Mouse (Mus musculus): ENCODE measurements around the gene Fbxo21. TPM values are rescaled to one million over a fixed set of nuclear protein-coding genes. Genes with fewer than 3 reads are reported as not detected.

Fbxo21 gene
- polyA plus RNA-seq, 1 experiment from 2014 or later, result 80.2 TPM

DNA sequence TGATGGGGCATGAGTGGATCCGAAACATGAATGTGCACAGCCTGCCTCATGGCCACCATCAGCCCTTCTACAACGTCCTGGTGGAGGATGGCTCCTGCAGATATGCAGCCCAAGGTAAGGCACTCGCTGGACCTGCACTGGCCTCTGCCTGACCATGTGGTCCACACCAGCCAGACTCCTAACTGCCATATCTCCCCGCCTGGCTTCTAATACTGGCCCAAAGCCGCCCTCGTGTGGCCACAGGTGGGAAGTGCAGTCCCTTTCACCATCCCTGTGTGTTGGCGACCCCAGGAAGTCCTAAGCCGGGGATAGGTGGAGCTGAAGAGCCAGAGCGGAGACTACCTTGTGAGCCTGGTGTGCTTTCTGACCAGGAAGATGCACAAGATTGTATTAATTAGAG, 25.5 kb downstream of the Fbxo21 start:
- no peak overlapping the region for H3K9ac ChIP-seq (ENCODE audit: low read depth, low read length)
- ATAC-seq (ENCODE audit: low FRiP score) (peak; percentile 37), DNase-seq (ENCODE audit: low spot score) (peak; percentile 89)
- no peaks in the 10 kb centered on the region for H3K4me1 ChIP-seq (replicated peaks; ENCODE audit: control insufficient read depth, insufficient read depth, low read length)
- H3K36me3 ChIP-seq (ENCODE audit: control insufficient read depth, insufficient read depth, low read length), result peaks cover 22% of the 10 kb centered on the region
- H3K4me3 ChIP-seq (ENCODE audit: low read depth, low read length), result no peak overlapping the region
- H3K9me3 ChIP-seq (ENCODE audit: control insufficient read depth, low read length), result no peaks in the 10 kb centered on the region
- 38% methylated on average over 9 of the region's 9 CpGs for WGBS
- H3K27me3 ChIP-seq (ENCODE audit: control insufficient read depth, insufficient read depth, low read length), result no peaks in the 10 kb centered on the region
- H3K27ac ChIP-seq (ENCODE audit: low read depth, low read length), result no peak overlapping the region
- no peak overlapping the region for H3K4me2 ChIP-seq (replicated peaks; ENCODE audit: low read depth, low read length)

DNA sequence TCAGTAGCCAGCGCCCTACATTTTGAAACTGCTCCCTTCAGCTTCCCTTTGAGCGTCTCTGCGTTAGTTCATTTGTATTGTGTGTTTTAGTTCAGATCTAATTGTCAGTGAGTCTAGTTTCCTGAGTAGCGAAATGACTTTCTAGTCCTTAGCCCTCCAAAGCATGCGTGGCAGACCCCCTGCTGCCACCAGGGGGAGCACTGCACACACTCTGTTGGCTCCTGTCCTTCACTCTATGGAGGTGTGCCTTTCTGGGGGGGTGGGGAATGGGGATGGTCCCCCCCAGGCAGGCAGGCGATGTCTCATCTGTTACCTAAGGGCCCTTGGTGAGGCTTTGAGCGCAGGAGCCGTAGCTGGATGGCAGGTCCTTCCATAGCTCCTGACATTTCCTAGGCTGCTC, 28.1 kb downstream of the Fbxo21 start:
- ATAC-seq (ENCODE audit: low FRiP score) (no peak), DNase-seq (ENCODE audit: low spot score) (peak; percentile 73)
- Histone ChIP-seq H3K27me3 (ENCODE audit: control insufficient read depth, insufficient read depth, low read length) (no peaks in the 10 kb centered on the region), H3K27ac (ENCODE audit: low read depth, low read length) (no peak overlapping the region), H3K4me2 (replicated peaks; ENCODE audit: low read depth, low read length) (no peak overlapping the region), H3K4me3 (ENCODE audit: low read depth, low read length) (no peak overlapping the region), H3K9ac (ENCODE audit: low read depth, low read length) (no peak overlapping the region), H3K4me1 (replicated peaks; ENCODE audit: control insufficient read depth, insufficient read depth, low read length) (no peaks in the 10 kb centered on the region), H3K36me3 (ENCODE audit: control insufficient read depth, insufficient read depth, low read length) (peaks cover 18% of the 10 kb centered on the region), H3K9me3 (ENCODE audit: control insufficient read depth, low read length) (no peaks in the 10 kb centered on the region)
- WGBS, result 84% methylated on average over 8 of the region's 8 CpGs

GRCm38 (mm10) chr5:118005728-118006127, 29.2 kb downstream of the Fbxo21 start:
- Histone ChIP-seq H3K4me2 (replicated peaks; ENCODE audit: low read depth, low read length) (no peak overlapping the region), H3K9me3 (ENCODE audit: control insufficient read depth, low read length) (no peaks in the 10 kb centered on the region), H3K4me1 (replicated peaks; ENCODE audit: control insufficient read depth, insufficient read depth, low read length) (no peaks in the 10 kb centered on the region), H3K9ac (ENCODE audit: low read depth, low read length) (no peak overlapping the region), H3K4me3 (ENCODE audit: low read depth, low read length) (no peak overlapping the region), H3K27ac (ENCODE audit: low read depth, low read length) (no peak overlapping the region), H3K27me3 (ENCODE audit: control insufficient read depth, insufficient read depth, low read length) (no peaks in the 10 kb centered on the region), H3K36me3 (ENCODE audit: control insufficient read depth, insufficient read depth, low read length) (peaks cover 17% of the 10 kb centered on the region)
- 94% methylated on average over 1 of the region's 1 CpGs for WGBS
- DNase-seq (ENCODE audit: low spot score) (no peak), ATAC-seq (ENCODE audit: low FRiP score) (no peak)

- H3K36me3 ChIP-seq (ENCODE audit: control insufficient read depth, insufficient read depth, low read length), result peaks cover 8% of the 10 kb centered on the region; the same call in 1 of the 2 replicates
Observed at GRCm38 (mm10) chr5:118008344-118008743, 31.8 kb downstream of the Fbxo21 start.

DNA sequence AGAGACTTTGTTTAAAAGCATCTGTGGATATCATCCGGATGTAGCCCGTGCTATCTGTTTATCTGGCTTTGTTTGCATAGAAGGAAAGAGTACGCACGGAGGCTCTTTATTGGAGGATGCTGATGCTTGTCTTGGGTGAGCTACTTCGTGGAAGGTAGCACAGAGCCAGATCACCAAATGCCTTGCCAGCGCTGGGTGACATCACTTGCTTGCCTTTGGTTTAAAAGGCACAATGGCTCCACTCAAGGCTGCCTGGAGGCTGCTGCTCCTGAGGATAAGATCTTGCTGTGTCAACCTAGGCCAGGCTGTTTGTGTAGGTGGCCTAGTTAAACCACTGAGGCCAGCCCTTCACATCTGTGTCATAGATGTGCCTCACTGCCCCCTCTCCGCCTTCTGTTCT, 34.3 kb downstream of the Fbxo21 start:
- WGBS, result 91% methylated on average over 7 of the region's 7 CpGs
- Histone ChIP-seq H3K9me3 (ENCODE audit: control insufficient read depth, low read length) (no peaks in the 10 kb centered on the region), H3K4me2 (replicated peaks; ENCODE audit: low read depth, low read length) (no peak overlapping the region), H3K9ac (ENCODE audit: low read depth, low read length) (no peak overlapping the region), H3K4me1 (replicated peaks; ENCODE audit: control insufficient read depth, insufficient read depth, low read length) (0 out of 2 replicates have a peak, but pooled peaks cover 2% of the 10 kb centered on the region), H3K27ac (ENCODE audit: low read depth, low read length) (no peak overlapping the region), H3K36me3 (ENCODE audit: control insufficient read depth, insufficient read depth, low read length) (peaks cover 5% of the 10 kb centered on the region; the same call in 1 of the 2 replicates), H3K27me3 (ENCODE audit: control insufficient read depth, insufficient read depth, low read length) (no peaks in the 10 kb centered on the region), H3K4me3 (ENCODE audit: low read depth, low read length) (no peak overlapping the region)
- DNase-seq (ENCODE audit: low spot score), result no peak
- no peak for ATAC-seq (ENCODE audit: low FRiP score)

More at GRCm38 (mm10) chr5:118008344-118008743, 31.8 kb downstream of the Fbxo21 start:
- Histone ChIP-seq H3K9ac (ENCODE audit: low read depth, low read length) (no peak overlapping the region), H3K27me3 (ENCODE audit: control insufficient read depth, insufficient read depth, low read length) (no peaks in the 10 kb centered on the region), H3K4me3 (ENCODE audit: low read depth, low read length) (no peak overlapping the region), H3K9me3 (ENCODE audit: control insufficient read depth, low read length) (no peaks in the 10 kb centered on the region), H3K27ac (ENCODE audit: low read depth, low read length) (no peak overlapping the region), H3K4me2 (replicated peaks; ENCODE audit: low read depth, low read length) (no peak overlapping the region), H3K4me1 (replicated peaks; ENCODE audit: control insufficient read depth, insufficient read depth, low read length) (no peaks in the 10 kb centered on the region)
- WGBS, result 95% methylated on average over 13 of the region's 13 CpGs
- DNase-seq (ENCODE audit: low spot score), result no peak
- no peak for ATAC-seq (ENCODE audit: low FRiP score)

DNA sequence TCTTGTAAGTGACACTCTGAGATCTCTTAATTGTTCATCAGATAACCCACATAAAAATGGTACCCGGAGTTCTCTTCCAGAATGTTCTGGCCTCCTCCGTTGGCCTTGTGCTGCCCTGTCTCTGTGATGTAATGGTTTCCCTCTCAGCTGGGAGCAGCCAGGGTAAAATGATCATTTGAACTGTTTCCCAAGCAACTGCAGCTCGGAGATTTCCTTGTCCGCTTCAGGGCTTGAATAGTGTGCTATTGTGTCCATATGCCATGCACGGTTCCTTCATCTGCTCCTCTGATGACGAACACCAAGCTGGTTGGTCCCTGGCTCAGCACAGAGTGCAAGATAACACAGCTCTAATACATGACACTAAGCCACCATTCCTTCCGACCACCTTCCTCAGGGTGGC, 35.3 kb downstream of the Fbxo21 start:
- DNase-seq (ENCODE audit: low spot score), result no peak
- no peak for ATAC-seq (ENCODE audit: low FRiP score)
- H3K27ac ChIP-seq (ENCODE audit: low read depth, low read length), result no peak overlapping the region

DNA sequence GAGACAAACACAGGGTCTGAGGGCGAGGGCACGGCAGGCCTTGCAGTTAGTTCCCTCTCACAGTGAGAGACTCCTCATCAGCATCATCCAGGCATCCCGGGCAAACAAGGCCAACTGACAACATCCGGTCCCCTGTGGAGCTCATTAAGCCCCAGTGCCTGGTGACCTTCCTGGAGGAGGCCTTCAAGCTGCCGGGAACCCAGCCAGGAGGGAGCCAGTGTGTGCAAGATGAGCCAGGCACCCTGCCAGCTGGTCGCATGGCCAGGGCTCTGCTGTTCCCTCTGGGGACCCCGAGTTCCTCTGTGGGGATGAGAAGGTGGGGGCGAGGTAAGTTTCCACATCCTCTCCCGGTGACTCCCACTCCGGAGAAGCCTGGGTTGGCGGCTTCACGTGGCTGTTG, 38.5 kb downstream of the Fbxo21 start:
- H3K27ac ChIP-seq (ENCODE audit: low read depth, low read length), result no peak overlapping the region
- no peaks in the 10 kb centered on the region for H3K9me3 ChIP-seq (ENCODE audit: control insufficient read depth, low read length)
- H3K27me3 ChIP-seq (ENCODE audit: control insufficient read depth, insufficient read depth, low read length), result no peaks in the 10 kb centered on the region
- DNase-seq (ENCODE audit: low spot score) (no peak), ATAC-seq (ENCODE audit: low FRiP score) (no peak)
- no peaks in the 10 kb centered on the region for H3K36me3 ChIP-seq (ENCODE audit: control insufficient read depth, insufficient read depth, low read length)
- no peak overlapping the region for H3K4me2 ChIP-seq (replicated peaks; ENCODE audit: low read depth, low read length)
- 22% methylated on average over 12 of the region's 12 CpGs for whole genome bisulfite sequencing
- 0 out of 2 replicates have a peak, but pooled peaks cover 2% of the 10 kb centered on the region for H3K4me1 ChIP-seq (replicated peaks; ENCODE audit: control insufficient read depth, insufficient read depth, low read length)
- H3K9ac ChIP-seq (ENCODE audit: low read depth, low read length), result no peak overlapping the region
- H3K4me3 ChIP-seq (ENCODE audit: low read depth, low read length), result no peak overlapping the region

More for the DNA sequence above, 35.3 kb downstream of the Fbxo21 start:
- Histone ChIP-seq H3K9me3 (ENCODE audit: control insufficient read depth, low read length) (no peaks in the 10 kb centered on the region), H3K27me3 (ENCODE audit: control insufficient read depth, insufficient read depth, low read length) (no peaks in the 10 kb centered on the region), H3K36me3 (ENCODE audit: control insufficient read depth, insufficient read depth, low read length) (0 out of 2 replicates have a peak, but pooled peaks cover 4% of the 10 kb centered on the region), H3K9ac (ENCODE audit: low read depth, low read length) (no peak overlapping the region), H3K4me1 (replicated peaks; ENCODE audit: control insufficient read depth, insufficient read depth, low read length) (0 out of 2 replicates have a peak, but pooled peaks cover 2% of the 10 kb centered on the region), H3K4me3 (ENCODE audit: low read depth, low read length) (no peak overlapping the region), H3K4me2 (replicated peaks; ENCODE audit: low read depth, low read length) (no peak overlapping the region)
- WGBS, result 74% methylated on average over 7 of the region's 7 CpGs

- ATAC-seq (ENCODE audit: low FRiP score) (no peak), DNase-seq (ENCODE audit: low spot score) (no peak)
- Histone ChIP-seq H3K27ac (ENCODE audit: low read depth, low read length) (no peak overlapping the region), H3K27me3 (ENCODE audit: control insufficient read depth, insufficient read depth, low read length) (no peaks in the 10 kb centered on the region), H3K4me1 (replicated peaks; ENCODE audit: control insufficient read depth, insufficient read depth, low read length) (0 out of 2 replicates have a peak, but pooled peaks cover 2% of the 10 kb centered on the region), H3K36me3 (ENCODE audit: control insufficient read depth, insufficient read depth, low read length) (no peaks in the 10 kb centered on the region), H3K4me2 (replicated peaks; ENCODE audit: low read depth, low read length) (no peak overlapping the region), H3K4me3 (ENCODE audit: low read depth, low read length) (no peak overlapping the region), H3K9ac (ENCODE audit: low read depth, low read length) (no peak overlapping the region), H3K9me3 (ENCODE audit: control insufficient read depth, low read length) (no peaks in the 10 kb centered on the region)
- 85% methylated on average over 2 of the region's 2 CpGs for WGBS
Observed at GRCm38 (mm10) chr5:118015669-118016068, 39.1 kb downstream of the Fbxo21 start.

DNA sequence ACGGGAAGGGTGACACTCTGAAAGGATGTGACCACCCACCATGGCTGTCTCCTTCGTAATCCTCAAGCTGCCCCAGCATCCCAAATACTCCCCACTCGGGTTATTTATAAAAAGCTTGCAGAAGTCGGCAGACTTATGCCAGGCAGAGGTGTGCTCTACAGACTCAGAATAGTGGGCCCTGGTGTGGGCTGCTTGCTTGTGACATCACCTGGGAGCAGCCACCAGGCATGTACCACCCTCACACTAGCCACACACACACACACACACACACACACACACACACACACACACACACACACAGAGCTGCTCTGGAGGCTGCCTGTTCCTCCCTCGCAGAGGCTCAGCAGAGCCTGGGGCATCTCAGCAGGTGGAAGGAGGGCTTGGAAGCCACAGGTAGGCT, 41.0 kb downstream of the Fbxo21 start:
- H3K4me1 ChIP-seq (replicated peaks; ENCODE audit: control insufficient read depth, insufficient read depth, low read length), result 0 out of 2 replicates have a peak, but pooled peaks cover 2% of the 10 kb centered on the region
- H3K4me2 ChIP-seq (replicated peaks; ENCODE audit: low read depth, low read length), result no peak overlapping the region
- H3K9me3 ChIP-seq (ENCODE audit: control insufficient read depth, low read length), result no peaks in the 10 kb centered on the region
- no peak overlapping the region for H3K4me3 ChIP-seq (ENCODE audit: low read depth, low read length)
- WGBS, result 77% methylated on average over 5 of the region's 5 CpGs
- no peak overlapping the region for H3K9ac ChIP-seq (ENCODE audit: low read depth, low read length)
- H3K27me3 ChIP-seq (ENCODE audit: control insufficient read depth, insufficient read depth, low read length), result no peaks in the 10 kb centered on the region
- DNase-seq (ENCODE audit: low spot score) (no peak), ATAC-seq (ENCODE audit: low FRiP score) (no peak)
- no peaks in the 10 kb centered on the region for H3K36me3 ChIP-seq (ENCODE audit: control insufficient read depth, insufficient read depth, low read length)
- H3K27ac ChIP-seq (ENCODE audit: low read depth, low read length), result no peak overlapping the region
